Mouse (Mus musculus) NIH3T3 (cell line): ENCODE results near the gene Prps1.
"Not testable (repeated sequence)": the region's sequence is repeated elsewhere in the genome, so short reads cannot be mapped to it uniquely, and the experiment has no call there.

ENCODE experiments used
- DNase-seq: peaks from one replicate; pipeline ENCODE4 v3.0.0-alpha.2; 2012; ENCODE audit warnings: low read depth

Gene Prps1

DNA sequence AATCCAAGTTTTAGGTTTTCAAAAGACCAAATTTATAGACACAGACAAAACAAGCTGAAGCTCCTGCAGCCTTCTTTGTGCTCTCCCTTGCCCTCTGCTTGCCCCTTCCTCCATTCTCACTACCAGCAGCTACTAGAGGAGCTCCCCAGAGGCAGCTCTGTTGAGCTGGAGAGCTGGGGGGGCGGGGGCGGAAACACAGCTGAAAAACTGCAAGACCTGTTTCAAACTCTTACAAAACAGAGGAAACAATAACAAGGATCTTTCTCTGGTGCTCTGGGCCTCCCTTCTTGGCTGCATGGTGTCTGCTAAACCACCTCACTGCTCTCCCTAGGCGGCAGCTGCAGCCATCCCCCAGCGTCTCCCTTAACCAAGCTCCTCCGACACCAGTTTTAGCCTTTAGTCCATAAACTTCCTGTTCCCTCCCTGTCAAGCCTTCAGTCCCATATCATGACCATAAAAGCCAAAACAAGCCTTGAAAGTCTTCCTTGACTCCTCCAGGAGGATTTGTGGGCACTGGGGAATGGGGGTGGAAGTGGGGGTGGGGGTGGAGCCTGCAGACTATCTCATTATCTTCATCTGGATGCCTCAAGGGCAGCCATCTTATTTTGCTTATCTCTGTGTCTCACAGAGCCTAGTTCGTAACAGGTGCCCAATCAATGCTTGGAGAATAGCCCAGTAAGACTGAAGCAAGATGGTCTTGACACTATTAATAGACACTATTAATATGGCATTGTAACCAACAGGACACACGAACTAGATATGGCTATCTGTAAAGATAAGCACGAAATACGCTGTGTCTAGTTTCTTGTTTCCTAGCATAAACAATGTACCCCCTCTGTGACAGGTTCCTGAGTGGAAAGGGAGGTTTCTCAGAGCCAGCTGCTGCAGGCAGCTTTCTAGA is 45.2 kb downstream of the Prps1 start:
- no peak for DNase-seq

DNA sequence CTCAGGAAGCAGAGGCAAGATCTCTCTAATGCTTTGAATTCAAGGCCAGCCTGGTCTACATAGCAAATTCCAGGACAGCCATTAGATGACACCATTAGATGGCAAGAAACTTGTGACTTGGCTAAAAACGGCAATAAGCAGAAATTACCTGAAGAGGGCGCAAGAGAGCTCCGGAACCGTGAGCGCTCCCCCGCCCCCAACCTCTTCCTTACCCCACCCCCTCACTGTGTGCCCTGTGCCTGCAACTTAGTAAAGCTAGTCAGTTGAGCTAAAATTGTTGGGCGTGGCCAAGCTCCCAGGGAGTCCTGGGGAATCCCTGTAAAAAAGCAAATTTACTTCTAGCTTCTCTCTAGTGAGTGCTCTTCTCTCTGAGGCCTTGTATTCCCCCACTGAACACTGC is 47.5 kb downstream of the Prps1 start:
- peak; percentile 82 for DNase-seq

DNA sequence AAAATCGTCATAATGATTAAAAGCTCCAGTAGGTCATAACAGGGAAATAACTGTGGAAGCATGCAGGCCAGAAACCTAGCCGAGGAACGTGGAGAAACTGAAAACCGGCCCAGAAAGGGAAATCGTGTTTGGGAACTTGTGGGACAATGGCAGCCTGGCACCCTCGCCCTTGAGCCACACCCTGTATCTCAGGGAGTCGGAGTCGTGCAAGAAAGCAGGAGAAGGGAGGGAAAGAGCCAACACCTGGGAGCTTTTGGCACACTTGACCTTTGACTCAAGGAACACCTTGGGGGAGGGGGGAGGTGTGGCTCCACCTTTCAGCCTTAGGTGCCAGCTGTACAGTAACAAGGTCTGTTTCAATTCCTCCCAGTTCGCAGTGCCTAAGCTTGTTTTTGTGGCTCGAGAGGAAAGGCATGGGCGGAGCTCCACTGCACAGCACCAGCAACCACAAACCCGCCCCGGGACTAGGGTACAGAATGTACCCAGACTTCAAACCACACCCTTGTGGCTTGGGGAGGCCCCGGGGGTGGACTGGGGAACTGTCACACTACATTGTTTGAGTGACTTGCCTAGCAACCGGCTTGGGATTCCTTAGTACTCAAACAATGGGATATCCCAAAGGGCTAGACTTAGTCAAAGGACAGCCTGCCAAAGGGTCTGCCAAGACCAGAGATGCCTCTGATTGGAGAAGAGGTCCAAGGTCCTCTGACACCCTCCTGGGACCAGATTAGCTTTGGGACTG is 49.3 kb downstream of the Prps1 start:
- no peak for DNase-seq

DNA sequence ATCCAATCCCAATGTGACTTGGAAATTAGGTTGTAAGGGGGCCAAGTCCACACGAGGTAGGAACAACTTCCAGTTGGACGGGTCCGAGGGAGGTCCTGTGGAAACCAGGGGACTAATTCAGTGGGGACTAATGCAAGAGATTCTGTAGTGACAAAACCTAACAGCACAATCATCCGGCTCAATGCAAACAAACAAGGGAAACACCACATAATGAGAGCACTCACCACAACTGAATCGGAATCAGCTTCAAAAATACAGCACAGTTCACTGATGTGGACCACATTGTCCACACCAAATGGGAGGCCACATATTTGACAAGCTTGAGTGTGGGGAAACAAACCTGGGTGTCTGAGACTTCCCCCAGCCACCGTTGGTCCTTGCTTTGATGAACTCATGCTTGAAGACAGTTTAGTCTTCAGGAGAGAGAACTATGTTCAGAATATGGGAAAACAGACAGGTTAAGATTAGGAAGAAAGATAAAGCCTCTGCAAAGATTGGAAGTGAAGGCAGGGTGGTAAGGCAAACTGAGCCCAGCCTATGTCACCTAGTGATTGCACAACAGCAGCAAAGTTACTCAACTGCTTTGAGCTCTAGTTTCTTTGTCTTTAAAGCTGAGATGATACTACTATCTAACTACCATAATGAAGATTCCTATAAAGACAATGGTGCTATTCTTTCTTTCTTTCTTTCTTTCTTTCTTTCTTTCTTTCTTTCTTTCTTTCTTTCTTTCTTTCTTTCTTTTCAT is 50.2 kb downstream of the Prps1 start:
- DNase-seq = no peak

DNA sequence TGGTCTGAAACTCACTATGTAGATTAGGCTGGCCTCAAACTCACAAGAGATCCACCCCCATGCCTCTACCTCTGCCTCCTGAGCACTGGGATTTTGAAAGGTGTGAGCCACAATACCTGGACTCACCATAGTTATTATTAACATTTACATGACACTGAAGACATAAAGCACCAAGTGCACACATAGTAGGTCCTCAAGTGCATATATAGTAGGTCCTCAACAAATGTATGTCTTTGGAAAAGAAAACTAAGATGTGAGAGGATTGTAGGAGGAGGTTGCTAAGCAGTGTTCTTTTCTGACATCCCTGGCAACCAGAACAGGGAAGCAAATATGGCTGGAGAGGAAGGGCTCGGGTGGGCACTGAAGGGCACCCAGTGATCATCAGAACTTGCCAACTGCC is 51.0 kb downstream of the Prps1 start:
- DNase-seq = no peak

DNA sequence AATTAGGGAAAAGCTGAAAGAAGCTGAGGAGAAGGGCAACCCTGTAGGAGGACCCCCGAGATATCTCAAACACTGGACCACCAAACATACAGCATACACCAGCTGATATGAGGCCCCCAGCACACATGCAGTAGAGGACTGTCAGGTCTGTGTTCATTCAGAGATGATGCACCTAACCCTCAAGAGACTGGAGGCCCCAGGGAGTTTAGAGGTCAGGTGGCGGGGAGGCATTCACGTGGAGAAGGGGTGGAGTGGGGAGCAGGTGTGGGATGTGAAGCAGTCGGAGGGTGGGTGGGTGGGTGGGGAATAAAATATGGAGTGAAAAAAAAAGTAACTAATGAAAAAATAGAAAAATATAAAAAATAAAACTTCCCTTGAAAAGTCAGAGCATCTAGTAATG is 52.4 kb downstream of the Prps1 start:
- not testable (repeated sequence) for DNase-seq

DNA sequence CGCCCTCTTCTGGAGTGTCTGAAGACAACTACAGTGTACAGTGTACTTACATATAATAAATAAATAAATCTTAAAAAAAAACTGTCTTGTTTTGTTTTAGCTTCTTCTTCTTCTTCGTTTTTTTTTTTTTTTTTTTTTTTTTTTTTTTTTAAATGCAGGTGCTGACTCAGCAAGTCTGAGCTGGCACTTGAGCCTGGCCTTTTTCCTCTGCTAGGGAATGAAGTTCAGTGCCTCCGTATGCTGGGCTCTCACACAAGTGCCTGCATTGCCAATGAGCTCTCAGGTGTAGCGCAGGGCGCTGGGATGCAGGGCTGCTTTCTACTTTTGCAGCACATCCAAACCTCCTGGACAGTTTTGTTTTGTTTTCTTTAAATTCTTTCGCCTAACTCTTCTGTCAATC is 53.4 kb downstream of the Prps1 start:
- DNase-seq = no peak

DNA sequence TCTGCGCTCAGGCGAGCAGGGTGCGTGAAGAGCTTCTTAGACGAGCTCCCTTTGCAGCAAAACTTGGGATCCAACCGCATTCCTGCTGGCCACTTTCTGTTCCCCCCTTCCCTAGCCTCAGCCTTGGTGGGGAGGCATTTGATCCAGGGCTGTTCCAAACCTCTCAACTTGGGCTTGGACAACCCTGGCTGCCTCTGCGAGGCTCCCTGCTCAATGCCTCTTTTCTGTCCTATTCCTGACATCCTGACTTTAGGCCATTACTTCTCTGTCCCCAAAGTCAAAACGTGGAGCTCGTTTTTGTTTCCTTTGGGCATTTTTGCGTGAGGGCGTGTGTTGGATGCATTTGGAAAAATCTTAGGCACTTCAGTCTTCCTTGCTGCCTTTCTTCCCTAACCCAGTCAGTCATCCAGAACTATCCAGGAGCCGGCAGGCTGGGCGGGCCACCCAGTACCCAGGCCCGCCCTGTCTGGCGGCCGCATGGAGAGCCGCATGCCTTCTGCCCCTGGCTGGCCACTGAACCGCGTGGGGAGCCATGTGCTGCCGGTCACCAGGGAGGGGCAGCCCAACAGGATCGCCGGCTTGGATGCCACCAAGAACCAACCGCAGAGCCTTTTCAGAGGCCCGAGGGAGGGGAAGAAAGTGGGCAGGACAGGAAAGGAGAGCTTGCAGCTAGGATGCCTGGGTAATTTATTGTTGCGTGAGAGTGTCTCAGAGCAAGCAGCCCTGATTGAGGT is 54.5 kb downstream of the Prps1 start:
- DNase-seq = no peak

DNA sequence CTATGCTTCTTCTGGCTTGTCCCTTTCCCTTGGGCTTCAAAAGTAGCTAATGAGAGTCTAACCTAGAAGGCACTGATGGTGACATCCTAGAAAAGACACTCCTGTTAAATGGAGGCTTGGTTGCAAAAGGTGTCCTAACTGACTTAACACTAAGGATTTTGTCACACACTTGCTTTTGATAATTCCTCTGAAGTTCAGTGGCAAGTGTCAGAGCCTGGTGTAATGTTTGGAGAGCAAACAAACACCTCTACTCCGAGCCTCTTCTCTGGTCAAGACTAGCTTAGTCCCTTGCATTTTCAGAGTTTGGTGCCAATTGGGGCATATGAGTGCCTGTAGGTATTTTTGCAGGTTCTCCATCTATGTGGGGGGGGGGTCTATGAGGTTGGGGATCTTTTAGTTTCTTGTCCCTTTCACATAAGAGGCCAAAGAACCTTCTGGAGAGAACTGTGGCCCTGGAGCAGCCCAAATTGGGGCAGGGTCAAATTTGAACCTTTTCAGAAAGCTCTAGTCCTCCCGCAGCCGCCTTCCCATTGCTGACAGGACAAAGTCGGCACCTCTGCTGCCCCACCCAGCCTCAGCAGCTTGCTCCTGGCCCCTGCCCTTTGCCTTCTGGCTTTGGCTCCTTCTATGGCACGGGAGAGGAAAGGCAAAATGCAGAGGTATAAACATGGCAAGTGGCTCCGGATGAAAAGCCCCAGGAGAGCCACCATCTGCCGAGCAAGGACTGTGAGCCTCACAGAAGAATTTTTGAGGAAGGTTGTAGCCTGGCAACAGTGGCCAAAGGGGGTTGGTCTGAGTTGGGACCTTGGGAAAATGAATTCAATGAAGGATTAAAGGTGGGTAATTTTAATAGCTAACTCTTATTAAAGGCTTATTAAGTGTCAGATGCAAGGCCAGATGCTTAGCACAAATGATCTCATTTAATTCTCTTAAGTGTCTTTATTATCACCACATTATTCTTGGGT is 55.6 kb downstream of the Prps1 start:
- DNase-seq = no peak

DNA sequence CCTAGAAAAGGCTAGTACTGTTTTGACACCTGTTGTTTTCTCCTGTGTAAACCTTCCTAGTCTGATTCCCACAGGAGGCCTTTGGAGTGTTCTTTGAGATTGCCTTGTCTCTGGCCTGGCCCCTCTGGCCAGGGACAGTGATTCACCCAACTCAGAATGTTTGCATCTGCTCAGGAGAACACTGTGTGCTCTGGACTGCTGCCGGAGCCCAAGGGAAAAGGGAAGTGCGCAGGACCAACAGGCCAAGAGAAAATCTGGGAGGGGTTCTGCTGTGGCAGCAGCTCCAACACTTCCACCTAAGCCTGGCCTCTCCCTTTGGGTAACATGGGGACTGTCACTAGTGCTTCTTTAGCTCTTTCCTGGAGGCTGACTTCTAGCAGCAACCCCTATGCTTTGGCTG is 57.0 kb downstream of the Prps1 start:
- no peak for DNase-seq

DNA sequence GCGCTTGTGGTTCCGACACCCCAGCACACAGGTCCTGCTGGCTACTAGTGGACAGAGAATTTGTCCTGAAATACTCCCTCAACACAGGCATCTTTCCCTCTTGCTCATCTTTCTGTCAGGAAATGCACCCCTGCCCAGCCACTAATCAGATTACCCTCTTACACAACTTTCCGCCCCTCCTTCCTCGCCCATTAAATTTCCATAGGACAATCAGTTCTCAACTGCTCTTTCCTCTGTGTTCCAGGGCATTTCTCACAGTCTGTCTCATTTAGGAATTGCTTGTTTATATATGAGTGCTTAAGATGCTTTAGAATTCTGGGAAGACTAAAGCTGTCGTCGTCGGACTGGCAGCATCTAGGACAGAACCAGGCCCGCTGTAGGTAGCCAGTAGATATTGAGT is 61.9 kb downstream of the Prps1 start:
- no peak for DNase-seq

DNA sequence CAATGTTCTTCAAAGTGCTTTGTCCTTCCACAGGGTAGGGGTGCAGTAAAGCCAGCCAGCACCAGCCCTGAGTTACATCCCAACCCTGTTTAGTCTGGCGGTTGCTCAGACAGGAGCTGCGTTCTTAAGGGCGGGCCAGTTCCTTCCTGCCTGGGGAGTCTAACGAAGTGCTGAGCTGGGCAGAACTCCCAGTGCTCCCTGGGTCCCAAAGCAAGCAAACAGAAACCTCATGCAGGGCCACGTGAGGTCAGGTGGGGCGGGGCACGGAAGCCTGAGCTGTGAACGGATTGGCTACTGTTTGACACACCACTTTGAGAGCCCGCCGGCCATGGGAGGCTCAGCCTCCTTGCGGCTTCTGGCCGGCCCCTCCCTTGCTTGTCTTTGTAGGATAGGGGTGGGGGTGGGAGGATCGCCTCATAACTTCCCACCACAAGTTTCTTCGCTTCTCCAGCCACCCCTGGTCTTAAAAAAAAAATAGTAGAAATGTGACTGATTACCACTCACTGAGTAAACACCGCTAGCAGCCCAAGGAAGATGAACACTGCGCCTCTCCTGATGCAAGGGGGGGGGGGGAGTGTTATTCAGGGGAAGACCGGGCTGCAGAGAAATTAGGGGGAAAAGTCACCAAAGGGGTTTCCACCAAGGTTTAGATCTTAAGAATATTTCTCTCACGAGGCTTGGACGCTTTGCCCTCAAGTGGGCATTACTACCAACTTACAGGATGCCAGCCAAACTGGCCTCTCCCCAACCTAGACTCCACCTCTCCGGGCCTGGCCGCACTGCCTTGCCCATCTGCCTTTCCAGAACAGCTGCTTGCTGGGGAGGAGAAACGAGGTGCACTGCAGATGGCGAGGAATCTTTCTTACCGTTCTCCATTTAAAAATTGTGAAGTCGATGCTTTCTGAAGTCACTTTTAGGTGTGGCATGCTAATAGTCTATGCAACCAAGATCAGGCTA is 64.0 kb downstream of the Prps1 start:
- peak; percentile 93 for DNase-seq

DNA sequence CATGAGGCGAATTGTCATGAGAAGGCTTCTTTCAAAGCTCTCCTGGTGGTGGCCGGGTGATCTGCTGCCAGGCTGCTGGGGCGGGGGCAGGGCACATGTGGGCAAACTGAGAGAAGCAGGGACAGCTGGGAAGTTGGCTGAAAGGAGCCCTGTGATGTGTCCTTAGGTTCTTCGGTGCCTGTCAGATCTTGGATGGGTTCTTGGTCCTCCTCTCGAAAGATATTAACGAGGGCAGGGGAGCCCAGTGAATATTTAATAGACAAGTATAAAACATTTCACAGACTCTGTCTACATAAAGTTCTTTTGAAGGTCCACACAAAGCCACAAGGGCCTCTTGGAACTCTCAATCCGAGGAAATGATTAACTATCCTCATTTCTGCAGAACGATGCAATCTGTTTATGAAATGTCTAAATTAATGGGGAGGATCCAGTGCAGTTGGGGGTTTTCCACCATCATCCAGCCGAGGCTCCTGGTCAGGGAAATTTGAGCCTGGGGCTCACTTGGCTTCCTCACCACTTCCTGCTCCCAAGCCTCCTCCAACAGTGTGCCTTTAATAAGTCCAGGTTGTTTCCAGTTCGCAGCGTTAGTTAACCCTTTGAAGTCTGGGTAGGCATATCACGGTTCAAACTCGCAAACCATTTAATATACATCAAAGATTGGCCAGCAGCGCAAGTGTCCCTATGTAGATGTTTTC is 65.8 kb downstream of the Prps1 start:
- no peak for DNase-seq

DNA sequence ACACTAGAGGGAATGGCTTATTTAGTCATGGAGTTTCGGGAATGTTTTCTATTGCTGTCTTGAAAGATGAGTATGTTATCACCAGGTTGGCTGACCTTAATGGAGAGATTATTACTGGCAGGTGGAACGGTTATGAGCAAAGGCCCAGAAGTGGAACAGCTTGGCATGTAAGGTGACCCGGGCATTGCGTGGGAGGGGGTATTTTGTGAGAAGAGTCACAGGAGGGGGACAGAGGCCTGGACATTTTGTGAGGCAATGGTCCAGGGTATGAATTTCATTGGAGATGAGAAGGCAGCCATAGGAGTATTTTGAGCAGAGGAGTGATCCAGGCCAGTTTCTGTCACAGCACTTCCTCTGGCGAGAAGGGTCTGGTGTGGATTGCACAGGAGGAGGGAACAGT is 67.8 kb downstream of the Prps1 start:
- no peak for DNase-seq
